Mouse (Mus musculus) adrenal gland, adult 2 months (tissue): ENCODE results near the gene Ccdc6. TPM values are rescaled to one million over a fixed set of nuclear protein-coding genes. Genes with fewer than 3 reads are reported as not detected.
"Not testable (repeated sequence)": the region's sequence is repeated elsewhere in the genome, so short reads cannot be mapped to it uniquely, and the experiment has no call there.

Source experiments
- DNase-seq: peaks from one replicate; pipeline ENCODE4 v3.0.0; 2021
- polyA plus RNA-seq: library from polyadenylated mRNA; depleted of rRNA; stranded (reverse); fragments of >200 nt; gene quantifications from 2 replicates; pipeline ENCODE4 v1.2.3, GENCODE M21; 2012; rRNA removed
- total RNA-seq, 2 experiments: library from RNA; stranded (reverse); gene quantifications; 2 replicates each; pipeline ENCODE4 v1.2.3; 2021

The Ccdc6 gene
- total and polyA plus RNA-seq, 3 experiments = 22.0 to 94.0 (median 42.0) TPM

GRCm38 (mm10) chr10:70211281-70211680, 114.4 kb downstream of the Ccdc6 start:
- DNase-seq = no peak

DNA sequence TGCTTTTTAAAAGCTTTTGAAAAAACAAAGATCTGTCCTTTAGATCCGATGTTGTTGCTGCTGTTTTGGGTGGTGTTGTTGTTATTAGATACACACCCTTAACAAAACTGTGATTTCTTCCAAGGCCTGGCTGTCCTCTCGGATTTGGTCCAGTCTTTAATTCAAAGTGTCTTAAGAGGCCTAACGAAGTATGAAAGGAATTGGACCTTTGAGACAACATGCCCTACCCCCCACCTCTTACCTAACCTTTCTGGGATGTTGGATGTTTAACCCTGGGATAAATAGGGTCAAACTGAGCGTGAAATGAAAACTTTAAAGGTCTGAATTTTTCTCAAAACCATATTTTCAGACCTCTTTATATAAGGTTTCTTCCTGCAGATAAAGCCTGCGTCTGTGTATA, 124.0 kb downstream of the Ccdc6 start:
- no peak for DNase-seq

DNA sequence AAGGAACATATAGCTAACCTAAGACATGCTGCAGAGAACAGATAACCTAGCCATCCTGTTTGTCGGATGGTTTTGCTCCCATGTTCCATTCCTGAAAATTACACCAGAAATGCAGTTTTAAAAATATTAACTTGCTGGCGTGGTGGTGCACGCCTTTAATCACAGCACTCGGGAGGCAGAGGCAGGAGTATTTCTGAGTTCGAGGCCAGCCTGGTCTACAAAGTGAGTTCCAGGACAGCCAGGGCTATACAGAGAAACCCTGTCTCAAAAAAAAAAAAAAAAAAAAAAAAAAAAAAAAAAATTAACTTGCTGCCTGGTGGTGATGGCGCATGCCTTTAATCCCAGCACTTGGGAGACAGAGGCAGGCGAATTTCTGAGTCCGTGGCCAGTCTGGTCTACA, 125.3 kb downstream of the Ccdc6 start:
- not testable (repeated sequence) for DNase-seq

GRCm38 (mm10) chr10:70224571-70224970, 127.7 kb downstream of the Ccdc6 start:
- peak; percentile 84 for DNase-seq

DNA sequence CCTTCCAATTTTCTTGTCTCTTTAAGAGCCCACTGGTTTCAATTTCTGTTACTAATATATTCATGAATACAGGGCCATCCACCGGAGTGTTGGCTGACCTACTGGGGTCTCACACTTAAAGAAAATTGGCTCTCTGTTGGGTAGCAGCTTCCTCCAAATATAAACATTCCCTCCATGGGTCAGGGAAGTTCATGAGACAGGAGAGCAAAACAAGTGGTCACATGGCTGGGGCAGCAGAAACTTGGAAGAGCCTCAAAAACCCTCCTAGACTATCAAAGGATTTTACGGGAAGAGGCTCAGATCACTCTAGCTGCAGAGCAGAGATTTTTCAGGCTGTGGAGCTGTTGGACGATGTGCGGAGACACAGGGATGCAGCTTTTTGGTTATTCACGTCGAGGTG, 128.8 kb downstream of the Ccdc6 start:
- DNase-seq = no peak

DNA sequence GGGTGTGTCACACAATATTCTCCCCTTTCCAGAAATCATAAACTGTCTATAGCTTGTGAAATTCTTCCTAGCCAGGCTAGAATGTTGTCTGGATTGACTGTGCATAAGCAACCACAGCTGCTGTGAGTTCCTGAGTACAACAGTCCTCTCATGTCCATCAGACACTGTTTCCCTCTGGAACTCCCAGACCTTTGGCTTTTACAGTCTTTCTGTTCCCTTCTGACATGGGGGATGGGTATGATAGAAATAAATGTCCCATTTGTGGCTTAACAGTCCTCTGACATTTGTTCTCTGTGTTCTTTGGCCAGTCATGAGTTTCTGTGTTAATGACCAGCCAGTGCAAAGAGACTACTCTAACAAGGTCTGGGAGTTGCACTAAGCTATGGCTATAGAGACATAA, 129.7 kb downstream of the Ccdc6 start:
- DNase-seq = no peak

DNA sequence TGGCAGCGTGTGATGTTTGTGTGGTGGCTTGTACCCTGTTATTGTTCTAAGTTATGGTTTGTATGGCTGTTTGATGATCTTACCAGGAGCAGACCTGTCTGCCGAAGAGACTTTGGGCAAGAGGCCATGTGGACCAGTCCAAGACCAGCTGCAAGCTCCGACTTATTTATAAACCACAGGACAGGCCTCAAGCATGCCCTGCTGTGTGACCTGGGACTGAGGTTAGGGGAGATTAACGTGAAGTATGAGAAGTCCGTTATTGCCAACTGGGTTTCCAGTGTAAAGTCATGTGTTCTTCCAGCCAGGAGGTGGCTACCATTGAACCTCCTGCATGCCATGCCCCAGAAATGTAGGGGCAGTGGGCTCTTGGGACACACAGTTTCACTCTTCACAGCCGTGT, 133.4 kb downstream of the Ccdc6 start:
- no peak for DNase-seq

- DNase-seq = no peak
These were observed 141.0 kb downstream of the Ccdc6 start for GRCm38 (mm10) chr10:70237936-70238335.

Other genes starting within 250 kb of the Ccdc6 start
- under 1 TPM in 1 of 2 experiments, not detected in 1; 0.86 TPM for gene Mrln, start 107.5 kb downstream of the Ccdc6 start, total RNA-seq
- not detected in 2 replicates for gene Mrln, start 107.5 kb downstream of the Ccdc6 start, polyA plus RNA-seq
- 1 to 10 TPM; 6.4 to 8.8 TPM for gene Slc16a9, start 148.0 kb downstream of the Ccdc6 start, total RNA-seq
- gene Slc16a9, start 148.0 kb downstream of the Ccdc6 start, polyA plus RNA-seq = 2.4 TPM in 2 replicates